22 mouse cellular contexts compared by ENCODE assay signal in the genomic region with DNA sequence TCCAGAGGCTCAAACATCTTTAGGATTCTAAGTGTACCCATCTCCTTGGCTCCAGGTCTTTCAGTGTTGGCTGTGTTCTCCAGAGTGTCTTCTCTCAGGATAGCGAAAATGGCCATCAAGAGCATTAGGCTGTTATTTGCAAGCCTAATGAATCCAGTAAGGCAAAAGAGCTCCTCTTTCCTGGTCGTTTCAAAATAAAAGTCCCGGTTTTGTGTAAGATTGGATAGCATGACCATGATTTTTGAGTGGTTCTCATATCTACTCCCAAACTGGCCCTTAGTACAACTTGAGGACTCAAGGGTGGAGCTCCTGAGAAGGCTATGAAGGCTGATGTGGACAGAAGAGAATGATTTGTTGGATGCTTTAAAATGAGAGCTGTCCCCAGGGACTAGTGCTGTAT.
DNase-seq lines count a peak whose midpoint lies in the region; ATAC-seq and TF ChIP-seq lines count a peak whose summit lies in the region.
"Had no signal": no experiment of that assay in that cellular context is flagged by ENCODE, and none has a peak within 500 bp of the region (broad histone marks: within the 10 kb centered on the region; RNA-seq: fewer than 3 reads in every experiment).

No protein-coding gene starts in this region.

- ATAC-seq in forebrain, embryonic 14.5 days, result no peak
- ATAC-seq in forebrain, embryonic 13.5 days, result no peak
- ATAC-seq in lung, embryonic 14.5 days (ENCODE audit: insufficient read depth), result no peak
- no peak for ATAC-seq in lung, postnatal 0 days
- no peak for ATAC-seq in embryonic facial prominence, embryonic 14.5 days (ENCODE audit: low read depth)
- ATAC-seq: forebrain, embryonic 15.5 days; intestine, embryonic 15.5 days; Patski had no signal

- no peak overlapping the region for H3K27ac ChIP-seq in forebrain, embryonic 14.5 days (ENCODE audit: low read depth, low read length)
- no peak overlapping the region for H3K27ac ChIP-seq in forebrain, embryonic 13.5 days
- no peak overlapping the region for H3K27ac ChIP-seq in lung, embryonic 14.5 days (ENCODE audit: low read depth)
- H3K27ac ChIP-seq in lung, postnatal 0 days (ENCODE audit: low read length), result no peak overlapping the region
- H3K27ac ChIP-seq in embryonic facial prominence, embryonic 14.5 days (replicated peaks; ENCODE audit: low read depth, low read length), result no peak overlapping the region
- H3K27ac ChIP-seq: embryonic facial prominence, embryonic 12.5 days; forebrain, embryonic 15.5 days; hindbrain, embryonic 13.5 days; intestine, embryonic 15.5 days had no signal

- no peaks in the 10 kb centered on the region for H3K36me3 ChIP-seq in forebrain, embryonic 14.5 days (ENCODE audit: control insufficient read depth, insufficient read depth, low read length)
- no peaks in the 10 kb centered on the region for H3K36me3 ChIP-seq in forebrain, embryonic 13.5 days (ENCODE audit: poor library complexity, severe bottlenecking)
- H3K36me3 ChIP-seq in lung, embryonic 14.5 days (ENCODE audit: insufficient read depth), result no peaks in the 10 kb centered on the region
- no peaks in the 10 kb centered on the region for H3K36me3 ChIP-seq in lung, postnatal 0 days (ENCODE audit: insufficient read depth, low read length)
- H3K36me3 ChIP-seq in embryonic facial prominence, embryonic 14.5 days (ENCODE audit: control insufficient read depth, insufficient read depth, low read length), result no peaks in the 10 kb centered on the region
- H3K36me3 ChIP-seq: embryonic facial prominence, embryonic 12.5 days; forebrain, embryonic 15.5 days; hindbrain, embryonic 13.5 days; intestine, embryonic 15.5 days had no signal

- no peak for TF ChIP-seq EP300 in lung, postnatal 0 days (IDR thresholded peaks at IDR 0.05)

- no peak overlapping the region for H3K4me3 ChIP-seq in forebrain, embryonic 14.5 days (ENCODE audit: low read depth, low read length)
- no peak overlapping the region for H3K4me3 ChIP-seq in forebrain, embryonic 13.5 days
- H3K4me3 ChIP-seq in lung, embryonic 14.5 days (ENCODE audit: low read depth, low read length), result no peak overlapping the region
- H3K4me3 ChIP-seq in lung, postnatal 0 days (ENCODE audit: low read depth, low read length), result no peak overlapping the region
- no peak overlapping the region for H3K4me3 ChIP-seq in embryonic facial prominence, embryonic 14.5 days (ENCODE audit: low read depth, low read length)
- H3K4me3 ChIP-seq: embryonic facial prominence, embryonic 12.5 days; forebrain, embryonic 15.5 days; hindbrain, embryonic 13.5 days; intestine, embryonic 15.5 days had no signal

- H3K4me1 ChIP-seq in forebrain, embryonic 14.5 days (ENCODE audit: control insufficient read depth, insufficient read depth, low read length), result no peaks in the 10 kb centered on the region
- peaks cover 10% of the 10 kb centered on the region; the same call in 1 of the 2 replicates for H3K4me1 ChIP-seq in forebrain, embryonic 13.5 days
- H3K4me1 ChIP-seq in lung, embryonic 14.5 days (ENCODE audit: insufficient read depth), result no peaks in the 10 kb centered on the region
- no peaks in the 10 kb centered on the region for H3K4me1 ChIP-seq in lung, postnatal 0 days (ENCODE audit: insufficient read depth, low read depth, low read length)
- no peaks in the 10 kb centered on the region for H3K4me1 ChIP-seq in embryonic facial prominence, embryonic 14.5 days (ENCODE audit: control insufficient read depth, insufficient read depth, low read length)
- H3K4me1 ChIP-seq: embryonic facial prominence, embryonic 12.5 days; forebrain, embryonic 15.5 days; hindbrain, embryonic 13.5 days; intestine, embryonic 15.5 days had no signal

- no peaks in the 10 kb centered on the region for H3K9me3 ChIP-seq in forebrain, embryonic 14.5 days (replicated peaks; ENCODE audit: control insufficient read depth, low read length)
- H3K9me3 ChIP-seq in forebrain, embryonic 13.5 days (replicated peaks), result no peaks in the 10 kb centered on the region
- no peaks in the 10 kb centered on the region for H3K9me3 ChIP-seq in lung, embryonic 14.5 days (ENCODE audit: low read depth, low read length)
- no peaks in the 10 kb centered on the region for H3K9me3 ChIP-seq in lung, postnatal 0 days (ENCODE audit: low read length)
- no peaks in the 10 kb centered on the region; the same call in 1 of the 2 replicates for H3K9me3 ChIP-seq in embryonic facial prominence, embryonic 14.5 days (ENCODE audit: control insufficient read depth, low read length)
- H3K9me3 ChIP-seq: embryonic facial prominence, embryonic 12.5 days; forebrain, embryonic 15.5 days; intestine, embryonic 15.5 days had no signal

- peak; percentile 72 for DNase-seq in forebrain, embryonic 14.5 days (ENCODE audit: low spot score)
- peak; percentile 70 for DNase-seq in lung, embryonic 14.5 days
- DNase-seq in lung, postnatal 0 days (ENCODE audit: low spot score), result no peak
- peak; percentile 65 for DNase-seq in retina, postnatal 1 day
- DNase-seq in retina, embryonic 14.5 days (ENCODE audit: low spot score), result no peak
- DNase-seq in embryonic facial prominence, embryonic 14.5 days (ENCODE audit: low spot score), result peak; percentile 48
- DNase-seq in spleen, postnatal 14 days (ENCODE audit: low spot score in 2 of 2), result no peak
- DNase-seq: adrenal gland, adult 2 months; adrenal gland, postnatal 25 days; cerebellum, adult 2 months; cerebellum, postnatal 10 days; gastrocnemius, postnatal 14 days; heart, postnatal 10 days; heart, postnatal 4 days; kidney, adult 18-20 months had no signal

- no peak for TF ChIP-seq CTCF in lung, embryonic 14.5 days (IDR thresholded peaks at IDR 0.05; ENCODE audit: low read depth)
- no peak for TF ChIP-seq CTCF in lung, postnatal 0 days (IDR thresholded peaks at IDR 0.05)

- no peaks in the 10 kb centered on the region for H3K27me3 ChIP-seq in forebrain, embryonic 14.5 days (replicated peaks; ENCODE audit: control insufficient read depth, insufficient read depth, low read length)
- no peaks in the 10 kb centered on the region for H3K27me3 ChIP-seq in forebrain, embryonic 13.5 days
- H3K27me3 ChIP-seq in lung, embryonic 14.5 days (ENCODE audit: insufficient read depth, low read length), result no peaks in the 10 kb centered on the region
- H3K27me3 ChIP-seq in lung, postnatal 0 days (replicated peaks; ENCODE audit: insufficient read depth, low read length), result no peaks in the 10 kb centered on the region
- no peaks in the 10 kb centered on the region for H3K27me3 ChIP-seq in embryonic facial prominence, embryonic 14.5 days (replicated peaks; ENCODE audit: control insufficient read depth, insufficient read depth, low read length)
- H3K27me3 ChIP-seq: CH12.LX; embryonic facial prominence, embryonic 12.5 days; forebrain, embryonic 15.5 days; hindbrain, embryonic 13.5 days; intestine, embryonic 15.5 days had no signal

- H3K4me2 ChIP-seq in forebrain, embryonic 14.5 days (ENCODE audit: low read length), result no peak overlapping the region
- no peak overlapping the region for H3K4me2 ChIP-seq in forebrain, embryonic 13.5 days
- no peak overlapping the region for H3K4me2 ChIP-seq in lung, embryonic 14.5 days
- no peak overlapping the region for H3K4me2 ChIP-seq in lung, postnatal 0 days (replicated peaks; ENCODE audit: low read depth, low read length)
- H3K4me2 ChIP-seq in embryonic facial prominence, embryonic 14.5 days (ENCODE audit: low read depth, low read length), result no peak overlapping the region
- H3K4me2 ChIP-seq: embryonic facial prominence, embryonic 12.5 days; forebrain, embryonic 15.5 days; hindbrain, embryonic 13.5 days; intestine, embryonic 15.5 days had no signal

- WGBS in forebrain, embryonic 14.5 days, result 41% methylated on average over 3 of the region's 3 CpGs
- WGBS in forebrain, embryonic 13.5 days, result 38% methylated on average over 3 of the region's 3 CpGs
- WGBS in lung, embryonic 14.5 days, result 42% methylated on average over 3 of the region's 3 CpGs
- 54% methylated on average over 3 of the region's 3 CpGs for WGBS in lung, postnatal 0 days
- 40% methylated on average over 3 of the region's 3 CpGs for WGBS in embryonic facial prominence, embryonic 14.5 days

- H3K9ac ChIP-seq in forebrain, embryonic 14.5 days (ENCODE audit: low read length), result no peak overlapping the region
- no peak overlapping the region for H3K9ac ChIP-seq in forebrain, embryonic 13.5 days
- H3K9ac ChIP-seq in lung, embryonic 14.5 days, result no peak overlapping the region
- no peak overlapping the region for H3K9ac ChIP-seq in lung, postnatal 0 days (replicated peaks; ENCODE audit: low read depth)
- no peak overlapping the region for H3K9ac ChIP-seq in embryonic facial prominence, embryonic 14.5 days (ENCODE audit: low read depth, low read length)
- H3K9ac ChIP-seq: embryonic facial prominence, embryonic 12.5 days; forebrain, embryonic 15.5 days; hindbrain, embryonic 13.5 days; intestine, embryonic 15.5 days had no signal

Comparison
In these comparisons a context has a peak if more than half of its experiments do, and no peak if none do; other contexts are left out.
1. DNase-seq: peak in forebrain, embryonic 14.5 days (single experiment), lung, embryonic 14.5 days (single experiment), retina, postnatal 1 day (single experiment) and embryonic facial prominence, embryonic 14.5 days (single experiment); none in lung, postnatal 0 days (single experiment), retina, embryonic 14.5 days (single experiment) and spleen, postnatal 14 days (0 of 2).